Mouse (Mus musculus) heart, adult 2 months (tissue): ENCODE results near the gene Pex12. TPM values are rescaled to one million over a fixed set of nuclear protein-coding genes. Genes with fewer than 3 reads are reported as not detected.
"Not testable (repeated sequence)": the region's sequence is repeated elsewhere in the genome, so short reads cannot be mapped to it uniquely, and the experiment has no call there.

Experiments
- DNase-seq, 2 experiments: peaks; one replicate each; pipeline ENCODE4 v3.0.0; 2021
- H3K27ac ChIP-seq: fragments of 200-600 bp; 2 replicates; pipeline ENCODE4 v1.8.1; 2022
- H3K27me3 ChIP-seq: fragments of 200-500 bp; 2 replicates; pipeline ENCODE4 v1.6.1; 2012; ENCODE audit warnings: mild to moderate bottlenecking, low read length, inconsistent platforms, mixed read lengths; ENCODE audit not compliant: control insufficient read depth, insufficient read depth
- H3K36me3 ChIP-seq: fragments of 200-500 bp; 2 replicates; pipeline ENCODE4 v1.6.1; 2012; ENCODE audit warnings: low read length, inconsistent platforms; ENCODE audit not compliant: control insufficient read depth, insufficient read depth
- H3K4me1 ChIP-seq: fragments of 200-500 bp; 2 replicates; pipeline ENCODE4 v1.6.1; 2011; ENCODE audit warnings: low read length; ENCODE audit not compliant: control insufficient read depth, insufficient read depth
- H3K4me3 ChIP-seq: fragments of 200-600 bp; 2 replicates; pipeline ENCODE4 v1.8.1; 2022
- H3K79me2 ChIP-seq: fragments of 200-500 bp; replicated peaks from 2 replicates; pipeline ENCODE4 v1.6.1; 2012; ENCODE audit warnings: mild to moderate bottlenecking, inconsistent platforms, low read length, moderate library complexity, mixed read lengths; ENCODE audit not compliant: control insufficient read depth, insufficient read depth
- H3K9ac ChIP-seq: fragments of 200-500 bp; 2 replicates; pipeline ENCODE4 v1.6.1; 2012; ENCODE audit warnings: low read depth, mild to moderate bottlenecking, control low read depth, inconsistent platforms, low read length, mixed read lengths
- CTCF ChIP-seq: fragments of 200-600 bp; IDR thresholded peaks from 2 replicates; pipeline ENCODE4 v1.8.1; 2022; ENCODE audit warnings: antibody characterized with exemption, mild to moderate bottlenecking, moderate library complexity
- EP300 ChIP-seq: fragments of 200-500 bp; IDR thresholded peaks from 2 replicates; pipeline ENCODE4 v1.6.1; 2011; ENCODE audit warnings: low read depth, low read length, control low read depth; ENCODE audit not compliant: insufficient read depth
- POLR2A ChIP-seq: fragments of 200-500 bp; IDR thresholded peaks from 2 replicates; pipeline ENCODE4 v1.6.1; 2011; ENCODE audit warnings: mild to moderate bottlenecking, low read depth, low read length, control low read depth; ENCODE audit not compliant: insufficient read depth
- WGBS: fragments of 180-500 bp; shearing (Covaris S2); methylation state at CpG from one replicate; pipeline ENCODE4 v1.1.7; 2018; 5-methylcytosine and 5-hydroxymethylcytosine counted together
- intact Hi-C: fragments of 180-260 bp; cut with DNase I; formaldehyde crosslinking; loops from one replicate; pipeline ENCODE4 v1.15.1; 2025
- polyA plus RNA-seq: library from polyadenylated mRNA; depleted of rRNA; stranded (reverse); fragments of >200 nt; gene quantifications from 2 replicates; pipeline ENCODE4 v1.2.3, GENCODE M21; 2012; rRNA removed
- total RNA-seq, 2 experiments: library from RNA; stranded (reverse); gene quantifications; 2 replicates each; pipeline ENCODE4 v1.2.3; 2021

Pex12 gene
- total and polyA plus RNA-seq, 3 experiments = 7.2 to 13.5 (median 8.7) TPM

DNA sequence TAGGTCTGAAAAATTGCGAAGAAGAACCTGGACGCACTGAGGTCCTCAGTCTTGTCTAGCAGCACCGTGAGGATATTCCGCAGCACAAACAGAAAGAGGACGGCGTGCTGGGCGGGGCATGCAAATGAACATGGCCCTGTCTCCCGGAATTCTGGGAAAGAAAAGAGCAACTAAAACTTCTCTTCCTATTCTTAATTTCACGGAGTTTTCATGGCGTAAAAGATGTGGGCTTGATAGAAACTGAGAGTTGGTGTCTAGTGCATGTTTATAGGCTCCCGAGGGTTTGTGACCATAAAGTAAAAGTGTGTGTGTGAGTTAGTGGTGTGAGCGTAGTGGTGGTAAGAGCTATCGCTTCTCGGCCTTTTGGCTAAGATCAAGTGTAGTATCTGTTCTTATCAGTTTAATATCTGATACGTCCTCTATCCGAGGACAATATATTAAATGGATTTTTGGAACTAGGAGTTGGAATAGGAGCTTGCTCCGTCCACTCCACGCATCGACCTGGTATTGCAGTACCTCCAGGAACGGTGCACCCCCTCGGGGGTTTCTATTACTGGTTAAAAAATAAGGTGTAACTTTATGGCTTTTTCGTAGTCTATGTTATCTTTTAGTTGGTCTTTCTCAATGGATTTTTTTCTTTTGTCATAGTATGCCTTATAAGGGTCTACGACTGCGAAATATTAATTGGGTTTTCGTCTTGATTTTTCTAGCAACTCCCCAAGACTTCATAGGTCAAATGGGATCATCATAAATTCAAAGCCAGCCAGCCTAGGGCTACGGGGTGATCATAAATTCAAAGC, 31.0 kb downstream of the Pex12 start:
- under 1% methylated on average over 26 of the region's 26 CpGs for WGBS
- Histone ChIP-seq H3K9ac (peak overlapping the region; percentile 41), H3K27me3 (no peaks in the 10 kb centered on the region), H3K27ac (peak overlapping the region; percentile 95), H3K79me2 (no peaks in the 10 kb centered on the region), H3K36me3 (no peaks in the 10 kb centered on the region), H3K4me1 (no peaks in the 10 kb centered on the region; the same call in 1 of the 2 replicates), H3K4me3 (peak overlapping the region; percentile 59)
- no peak; the same call in 1 of the 2 replicates for TF ChIP-seq CTCF
- TF ChIP-seq POLR2A = peak; percentile 86
- intact Hi-C loops = no loop called here
- peak; percentile 79 to 87 for DNase-seq

DNA sequence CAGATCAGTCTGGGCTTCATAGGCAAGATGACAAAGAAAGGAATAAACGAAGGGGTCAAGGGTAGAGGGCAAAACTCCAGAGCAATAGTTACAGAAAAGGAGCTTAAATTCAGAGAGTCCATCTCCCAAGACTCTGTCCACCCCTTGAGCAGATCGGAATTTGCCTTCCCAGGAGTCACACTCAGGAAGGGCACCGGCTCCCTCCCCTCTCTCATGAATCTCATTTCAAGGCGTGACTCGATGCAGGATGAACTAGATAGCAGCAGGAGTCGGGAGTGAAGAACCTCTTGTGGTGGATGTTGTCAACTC, 31.6 kb downstream of the Pex12 start:
- Histone ChIP-seq H3K4me3 (peak overlapping the region; percentile 59), H3K27ac (peak overlapping the region; percentile 95), H3K27me3 (no peaks in the 10 kb centered on the region), H3K36me3 (no peaks in the 10 kb centered on the region), H3K79me2 (no peaks in the 10 kb centered on the region), H3K9ac (peak overlapping the region; percentile 41), H3K4me1 (no peaks in the 10 kb centered on the region; the same call in 1 of the 2 replicates)
- WGBS = under 1% methylated on average over 6 of the region's 6 CpGs
- no peak for DNase-seq
- TF ChIP-seq POLR2A (no peak), CTCF (no peak), EP300 (0 out of 2 replicates have a peak, but pooled peaks have one; percentile 34)
- intact Hi-C loops = no loop called here

DNA sequence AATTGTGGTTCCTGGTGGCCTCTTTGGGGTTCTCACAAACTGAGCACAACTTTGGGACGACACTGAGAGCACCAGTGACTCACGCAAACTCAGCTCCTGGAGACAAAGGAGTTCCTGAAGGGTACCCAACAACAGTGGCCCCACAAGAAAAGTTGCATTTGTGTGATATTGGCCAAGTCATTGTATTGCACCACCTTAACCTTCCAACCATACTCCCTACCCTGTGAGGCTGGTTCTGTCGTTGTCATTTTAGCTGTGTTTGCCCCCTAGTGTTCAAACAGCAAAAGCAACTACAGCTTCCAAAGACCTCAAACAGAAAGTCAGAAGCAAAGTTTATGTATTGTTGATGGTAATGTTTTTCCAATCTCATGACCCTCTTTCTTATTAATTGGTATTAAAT, 39.2 kb downstream of the Pex12 start:
- no peaks in the 10 kb centered on the region for H3K36me3 ChIP-seq
- intact Hi-C loops = no loop called here
- DNase-seq = no peak
- H3K4me3 ChIP-seq = no peak overlapping the region
- H3K4me1 ChIP-seq = no peaks in the 10 kb centered on the region
- no peak overlapping the region for H3K27ac ChIP-seq
- H3K79me2 ChIP-seq = no peaks in the 10 kb centered on the region
- TF ChIP-seq POLR2A (no peak), CTCF (peak; percentile 61)
- no peak overlapping the region for H3K9ac ChIP-seq
- no peaks in the 10 kb centered on the region for H3K27me3 ChIP-seq
- 62% methylated on average over 3 of the region's 3 CpGs for WGBS

DNA sequence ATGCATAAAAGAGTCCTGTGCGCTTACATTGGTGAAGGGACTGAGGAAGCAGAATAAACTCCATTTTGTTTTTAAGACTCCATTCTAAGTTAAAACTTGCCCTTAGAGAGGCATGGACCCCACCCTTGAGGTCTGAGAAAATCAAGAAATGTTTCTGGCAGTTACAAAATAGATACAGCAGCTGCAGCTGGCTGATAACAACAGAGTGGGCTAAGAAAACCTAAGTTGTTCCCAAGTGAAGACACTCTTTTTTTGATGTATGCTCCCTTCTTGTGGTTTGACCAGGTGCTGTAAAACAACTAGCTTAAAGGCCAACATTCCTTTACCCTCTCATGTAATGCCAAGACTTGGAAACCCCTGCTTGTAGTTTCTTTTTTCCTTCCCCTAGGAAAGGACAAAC, 39.7 kb downstream of the Pex12 start:
- Histone ChIP-seq H3K27me3 (no peaks in the 10 kb centered on the region), H3K27ac (no peak overlapping the region), H3K79me2 (no peaks in the 10 kb centered on the region), H3K36me3 (no peaks in the 10 kb centered on the region), H3K4me1 (no peaks in the 10 kb centered on the region), H3K9ac (no peak overlapping the region), H3K4me3 (no peak overlapping the region)
- no peak for DNase-seq
- no peak for TF ChIP-seq EP300
- no peak for TF ChIP-seq CTCF
- no peak for TF ChIP-seq POLR2A
- 100% methylated on average over 1 of the region's 1 CpGs for WGBS
- intact Hi-C loops = no loop called here

DNA sequence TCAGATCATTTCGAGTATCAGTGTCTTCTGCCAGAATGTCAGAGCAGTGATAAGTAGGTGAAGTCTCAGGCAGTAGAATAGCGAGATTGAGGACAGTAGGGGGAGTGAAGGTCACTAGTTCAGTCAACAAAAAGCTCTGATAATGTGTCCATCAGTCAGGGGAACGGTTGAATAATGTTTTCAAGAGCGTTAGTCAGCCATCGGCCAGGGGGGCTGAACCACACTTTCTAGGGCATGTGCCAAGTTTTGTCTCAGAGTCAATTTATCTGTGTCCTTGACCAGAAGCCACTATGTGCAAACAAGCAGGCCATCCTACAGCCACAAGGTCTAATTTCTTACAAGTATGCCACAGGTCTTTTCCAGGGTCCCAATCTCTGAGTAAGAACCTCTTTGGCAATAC, 45.2 kb downstream of the Pex12 start:
- 31% methylated on average over 5 of the region's 5 CpGs for WGBS
- H3K36me3 ChIP-seq, intact Hi-C loops, H3K9ac ChIP-seq, H3K27ac ChIP-seq, H3K27me3 ChIP-seq, H3K4me1 ChIP-seq, H3K79me2 ChIP-seq, H3K4me3 ChIP-seq, DNase-seq: not testable (repeated sequence)

Other genes with a start within 250 kb of the Pex12 start
- 1 to 10 TPM; 3.4 to 4.3 TPM for gene Slfn2, start 237.5 kb downstream of the Pex12 start, total RNA-seq
- gene Slfn2, start 237.5 kb downstream of the Pex12 start, polyA plus RNA-seq = 3.8 and 4.8 TPM in 2 replicates
- gene Slfn1, start 185.7 kb downstream of the Pex12 start, total RNA-seq = under 1 TPM in 1 of 2 experiments, not detected in 1; 0.32 TPM
- 0.50 and 0.84 TPM in 2 replicates for gene Slfn1, start 185.7 kb downstream of the Pex12 start, polyA plus RNA-seq
- gene Slfn4, start 127.4 kb downstream of the Pex12 start, total RNA-seq = under 1 TPM; 0.14 to 0.18 TPM
- gene Slfn4, start 127.4 kb downstream of the Pex12 start, polyA plus RNA-seq = 0.15 and 0.37 TPM in 2 replicates
- gene Slfn3, start 111.3 kb downstream of the Pex12 start, total RNA-seq = 1 to 10 TPM; 2.0 to 3.5 TPM
- 0.72 and 1.9 TPM in 2 replicates for gene Slfn3, start 111.3 kb downstream of the Pex12 start, polyA plus RNA-seq
- under 1 TPM in 1 of 2 experiments, not detected in 1; 0.14 TPM for gene Slfn14, start 15.9 kb downstream of the Pex12 start, total RNA-seq
- not detected in 2 replicates for gene Slfn14, start 15.9 kb downstream of the Pex12 start, polyA plus RNA-seq
- 10 to 100 TPM; 42.2 to 43.6 TPM for gene Ap2b1, start 3.6 kb downstream of the Pex12 start, total RNA-seq
- 16.3 and 27.8 TPM in 2 replicates for gene Ap2b1, start 3.6 kb downstream of the Pex12 start, polyA plus RNA-seq
- 10 to 100 TPM; 61.9 to 77.8 TPM for gene Rasl10b, start 106.6 kb upstream of the Pex12 start, total RNA-seq
- 70.8 and 71.6 TPM in 2 replicates for gene Rasl10b, start 106.6 kb upstream of the Pex12 start, polyA plus RNA-seq
- gene Gas2l2, start 126.9 kb upstream of the Pex12 start, total RNA-seq = not detected
- 0.10 TPM in 1 of 2 replicates, not detected in the other for gene Gas2l2, start 126.9 kb upstream of the Pex12 start, polyA plus RNA-seq
- gene 1700020L24Rik, start 135.1 kb upstream of the Pex12 start, total RNA-seq = not detected
- 0.27 TPM in 1 of 2 replicates, not detected in the other for gene 1700020L24Rik, start 135.1 kb upstream of the Pex12 start, polyA plus RNA-seq
- gene Mmp28, start 160.5 kb upstream of the Pex12 start, total RNA-seq = 1 to 10 TPM; 4.7 to 4.9 TPM
- gene Mmp28, start 160.5 kb upstream of the Pex12 start, polyA plus RNA-seq = 3.3 and 4.4 TPM in 2 replicates
- gene Taf15, start 170.5 kb upstream of the Pex12 start, total RNA-seq = 10 to 100 TPM; 34.2 to 39.6 TPM
- 9.1 and 15.2 TPM in 2 replicates for gene Taf15, start 170.5 kb upstream of the Pex12 start, polyA plus RNA-seq
- not detected for gene Heatr9, start 219.6 kb upstream of the Pex12 start, total RNA-seq
- gene Heatr9, start 219.6 kb upstream of the Pex12 start, polyA plus RNA-seq = not detected in 2 replicates
- under 1 TPM in 1 of 2 experiments, not detected in 1; 0.80 TPM for gene Ccl5, start 227.9 kb upstream of the Pex12 start, total RNA-seq
- gene Ccl5, start 227.9 kb upstream of the Pex12 start, polyA plus RNA-seq = 2.5 and 20.2 TPM in 2 replicates